Mouse (Mus musculus): ENCODE results near the gene Esyt1. TPM values are rescaled to one million over a fixed set of nuclear protein-coding genes. Genes with fewer than 3 reads are reported as not detected.

Esyt1 gene
- 24.4 and 26.4 TPM in 2 replicates for polyA plus RNA-seq (2012; rRNA removed)

GRCm38 (mm10) chr10:128525671-128526308 lies at the start of gene Esyt1:
TSS of gene Esyt1 (minus strand) at chr10:128525871.

GRCm38 (mm10) chr10:128565788-128566531 lies 40.3 kb upstream of the Esyt1 start, which contains the start of gene Pa2g4:
TSS of gene Pa2g4 (minus strand) at chr10:128565987.

GRCm38 (mm10) chr10:128548947-128549681 lies 23.4 kb upstream of the Esyt1 start, which contains the start of gene Rpl41:
TSS of gene Rpl41 (minus strand) at chr10:128549305.

GRCm38 (mm10) chr10:128547361-128548032 lies 21.8 kb upstream of the Esyt1 start, which contains the start of gene Zc3h10:
TSS of gene Zc3h10 (minus strand) at chr10:128547774.

GRCm38 (mm10) chr10:128498590-128498989 lies 27.1 kb downstream of the Esyt1 start, which contains the start of gene Myl6b:
TSS of gene Myl6b (minus strand) at chr10:128498685.

GRCm38 (mm10) chr10:128493695-128494666 lies 31.7 kb downstream of the Esyt1 start, which contains the start of gene Myl6:
TSS of gene Myl6 (minus strand) at chr10:128494145.

Other genes with a start within 250 kb of the Esyt1 start
- gene Il23a, start 227.1 kb downstream of the Esyt1 start, polyA plus RNA-seq (2012; rRNA removed): 0.11 and 0.17 TPM in 2 replicates
- 45.0 and 49.8 TPM in 2 replicates for gene Pan2, start 222.5 kb downstream of the Esyt1 start, polyA plus RNA-seq (2012; rRNA removed)
- gene Cnpy2, start 203.4 kb downstream of the Esyt1 start, polyA plus RNA-seq (2012; rRNA removed): 134 and 148 TPM in 2 replicates
- 120 and 162 TPM in 2 replicates for gene Cs, start 188.1 kb downstream of the Esyt1 start, polyA plus RNA-seq (2012; rRNA removed)
- gene Coq10a, start 156.9 kb downstream of the Esyt1 start, polyA plus RNA-seq (2012; rRNA removed): 32.1 and 35.4 TPM in 2 replicates
- 45.2 and 47.7 TPM in 2 replicates for gene Ankrd52, start 148.8 kb downstream of the Esyt1 start, polyA plus RNA-seq (2012; rRNA removed)
- 0.65 and 1.1 TPM in 2 replicates for gene Slc39a5, start 124.6 kb downstream of the Esyt1 start, polyA plus RNA-seq (2012; rRNA removed)
- gene Nabp2, start 114.4 kb downstream of the Esyt1 start, polyA plus RNA-seq (2012; rRNA removed): 80.3 and 86.7 TPM in 2 replicates
- 36.8 and 42.2 TPM in 2 replicates for gene Rnf41, start 114.2 kb downstream of the Esyt1 start, polyA plus RNA-seq (2012; rRNA removed)
- gene Smarcc2, start 66.6 kb downstream of the Esyt1 start, polyA plus RNA-seq (2012; rRNA removed): 251 and 263 TPM in 2 replicates
- gene Myl6, start 31.7 kb downstream of the Esyt1 start, polyA plus RNA-seq (2012; rRNA removed): 1,634 and 1,720 TPM in 2 replicates
- gene Myl6b, start 27.2 kb downstream of the Esyt1 start, polyA plus RNA-seq (2012; rRNA removed): 15.8 and 16.8 TPM in 2 replicates
- 16.2 and 24.7 TPM in 2 replicates for gene Zc3h10, start 21.9 kb upstream of the Esyt1 start, polyA plus RNA-seq (2012; rRNA removed)
- gene Rpl41, start 23.4 kb upstream of the Esyt1 start, polyA plus RNA-seq (2012; rRNA removed): 4,092 and 4,723 TPM in 2 replicates
- 195 and 212 TPM in 2 replicates for gene Pa2g4, start 40.1 kb upstream of the Esyt1 start, polyA plus RNA-seq (2012; rRNA removed)
- 1.2 and 9.9 TPM in 2 replicates for gene Erbb3, start 63.8 kb upstream of the Esyt1 start, polyA plus RNA-seq (2012; rRNA removed)
- 1,123 and 1,713 TPM in 2 replicates for gene Rps26, start 100.9 kb upstream of the Esyt1 start, polyA plus RNA-seq (2012; rRNA removed)
- gene Ikzf4, start 120.1 kb upstream of the Esyt1 start, polyA plus RNA-seq (2012; rRNA removed): 6.5 and 8.1 TPM in 2 replicates
- 10.3 and 11.9 TPM in 2 replicates for gene Suox, start 148.2 kb upstream of the Esyt1 start, polyA plus RNA-seq (2012; rRNA removed)
- gene Rab5b, start 170.4 kb upstream of the Esyt1 start, polyA plus RNA-seq (2012; rRNA removed): 46.7 and 74.5 TPM in 2 replicates
- 2.6 TPM in 2 replicates for gene Pmel, start 178.3 kb upstream of the Esyt1 start, polyA plus RNA-seq (2012; rRNA removed)
- 66.7 and 98.8 TPM in 2 replicates for gene Cdk2, start 179.2 kb upstream of the Esyt1 start, polyA plus RNA-seq (2012; rRNA removed)
- 6.9 and 8.4 TPM in 2 replicates for gene Dgka, start 219.0 kb upstream of the Esyt1 start, polyA plus RNA-seq (2012; rRNA removed)
- gene Pym1, start 222.0 kb upstream of the Esyt1 start, polyA plus RNA-seq (2012; rRNA removed): 67.9 and 89.4 TPM in 2 replicates